8 mouse cellular contexts compared by ENCODE assay signal in genomic region chr3:108146671-108147070, GRCm38 (mm10). TPM values are rescaled to one million over a fixed set of nuclear protein-coding genes. Genes with fewer than 3 reads are reported as not detected.
DNase-seq lines count a peak whose midpoint lies in the region; ATAC-seq and TF ChIP-seq lines count a peak whose summit lies in the region.

No protein-coding gene starts in this region.

- no peak for TF ChIP-seq CTCF in left cerebral cortex, adult 2 months (IDR thresholded peaks at IDR 0.05)
- no peak for TF ChIP-seq CTCF in midbrain, postnatal 0 days (IDR thresholded peaks at IDR 0.05)

- H3K4me2 ChIP-seq in midbrain, postnatal 0 days (ENCODE audit: low read depth, low read length, poor library complexity, severe bottlenecking) = peak overlapping the region; percentile 65

- 59% methylated on average over 5 of the region's 5 CpGs for WGBS in embryonic facial prominence, embryonic 10.5 days
- WGBS in midbrain, postnatal 0 days = 63% methylated on average over 5 of the region's 5 CpGs

- peak overlapping the region; percentile 67; the same call in 1 of the 2 replicates for H3K4me3 ChIP-seq in left cerebral cortex, adult 2 months
- peak overlapping the region; percentile 78 for H3K4me3 ChIP-seq in embryonic facial prominence, embryonic 10.5 days
- H3K4me3 ChIP-seq in midbrain, postnatal 0 days (ENCODE audit: low read depth, low read length) = peak overlapping the region; percentile 99

- ATAC-seq in midbrain, postnatal 0 days (ENCODE audit: low FRiP score) = no peak
- no peak for ATAC-seq in CD4-positive, CD25-positive, alpha-beta regulatory T cell, adult 4 months

- intact Hi-C loops in left cerebral cortex, adult 2 months (cut with DNase I) = loop anchor here (5.0 kb wide), 4 partner anchors 59 to 454 kb away; partner anchors contain the start of genes Ampd2, Gstm1 and Gstm7
- intact Hi-C loops in left cerebral cortex, postnatal 10 days (cut with DNase I) = loop anchor here (5.0 to 10.0 kb wide), 3 partner anchors 74 to 279 kb away; partner anchors contain the start of gene Gstm7

- no peak for DNase-seq in left cerebral cortex, adult 2 months (ENCODE audit: extremely low spot score in 1 of 2, low spot score in 2 of 2)
- DNase-seq in left cerebral cortex, postnatal 10 days (ENCODE audit: extremely low spot score in 1 of 2, low spot score in 2 of 2) = no peak
- no peak for DNase-seq in embryonic facial prominence, embryonic 10.5 days (ENCODE audit: low spot score)
- peak; percentile 33 for DNase-seq in induced T-regulatory cell, adult 2 months (ENCODE audit: low read depth)
- DNase-seq in midbrain, postnatal 0 days (ENCODE audit: low spot score) = no peak
- no peak for DNase-seq in gastrocnemius, adult 8-10 months (ENCODE audit: low spot score in 2 of 2)
- no peak for DNase-seq in thymus, postnatal 14 days

- no peaks in the 10 kb centered on the region for H3K9me3 ChIP-seq in embryonic facial prominence, embryonic 10.5 days
- no peaks in the 10 kb centered on the region for H3K9me3 ChIP-seq in midbrain, postnatal 0 days (ENCODE audit: low read length)

- H3K4me1 ChIP-seq in embryonic facial prominence, embryonic 10.5 days = peaks cover 37% of the 10 kb centered on the region
- peaks cover 4% of the 10 kb centered on the region; the same call in 1 of the 2 replicates for H3K4me1 ChIP-seq in midbrain, postnatal 0 days (ENCODE audit: insufficient read depth, low read length)

- H3K9ac ChIP-seq in midbrain, postnatal 0 days (replicated peaks; ENCODE audit: low read length, poor library complexity, severe bottlenecking) = no peak overlapping the region

- H3K27me3 ChIP-seq in embryonic facial prominence, embryonic 10.5 days (replicated peaks; ENCODE audit: low read depth, poor library complexity, severe bottlenecking) = no peaks in the 10 kb centered on the region
- no peaks in the 10 kb centered on the region for H3K27me3 ChIP-seq in midbrain, postnatal 0 days (ENCODE audit: insufficient read depth, low read length)

- peaks cover 3% of the 10 kb centered on the region; the same call in 1 of the 2 replicates for H3K36me3 ChIP-seq in embryonic facial prominence, embryonic 10.5 days (replicated peaks)
- H3K36me3 ChIP-seq in midbrain, postnatal 0 days (ENCODE audit: insufficient read depth, low read length) = peaks cover 8% of the 10 kb centered on the region

- peak overlapping the region; percentile 97 for H3K27ac ChIP-seq in left cerebral cortex, adult 2 months
- peak overlapping the region; percentile 95 for H3K27ac ChIP-seq in embryonic facial prominence, embryonic 10.5 days (replicated peaks)
- no peak overlapping the region for H3K27ac ChIP-seq in midbrain, postnatal 0 days (ENCODE audit: low read depth, low read length)

RNA-seq across cellular contexts. Expression of gene Gnai3, which starts 0.7 kb away (rescaled TPM):
- total RNA-seq in left cerebral cortex, adult 2 months (2021) = 10 to 100 TPM; 26.9 to 28.6 TPM
- 10 to 100 TPM; 46.6 to 50.9 TPM for total RNA-seq in left cerebral cortex, postnatal 10 days (2021)
- polyA plus RNA-seq in embryonic facial prominence, embryonic 10.5 days (2016; fragmentation: Nextera tagmentation; extraction: Ambion mirVana) = 194 and 195 TPM in 2 replicates
- total RNA-seq in midbrain, postnatal 0 days (2014; rRNA removed) = 70.8 and 97.2 TPM in 2 replicates
- polyA plus RNA-seq in midbrain, postnatal 0 days (2015; fragmentation: Nextera tagmentation; extraction: Ambion mirVana) = 87.4 and 93.6 TPM in 2 replicates
- 10 to 100 TPM in 3 of 4 experiments, 1 to 10 TPM in 1; 7.7 to 11.5 (median 10.5) TPM for total RNA-seq in gastrocnemius, adult 8-10 months (2022)
- 10 to 100 TPM; 95.0 to 98.5 TPM for polyA plus RNA-seq in CD4-positive, CD25-positive, alpha-beta regulatory T cell, adult 4 months (2017; shearing (Covaris generic))

RNA-seq across cellular contexts. Expression of gene Gpr61, which starts 8.0 kb away (rescaled TPM):
- total RNA-seq in left cerebral cortex, adult 2 months (2021) = 10 to 100 TPM; 17.0 to 19.0 TPM
- 10 to 100 TPM; 20.4 to 21.3 TPM for total RNA-seq in left cerebral cortex, postnatal 10 days (2021)
- 0.30 and 0.36 TPM in 2 replicates for polyA plus RNA-seq in embryonic facial prominence, embryonic 10.5 days (2016; fragmentation: Nextera tagmentation; extraction: Ambion mirVana)
- total RNA-seq in midbrain, postnatal 0 days (2014; rRNA removed) = 12.2 and 12.8 TPM in 2 replicates
- 7.8 and 8.4 TPM in 2 replicates for polyA plus RNA-seq in midbrain, postnatal 0 days (2015; fragmentation: Nextera tagmentation; extraction: Ambion mirVana)
- total RNA-seq in gastrocnemius, adult 8-10 months (2022) = not detected
- polyA plus RNA-seq in CD4-positive, CD25-positive, alpha-beta regulatory T cell, adult 4 months (2017; shearing (Covaris generic)) = under 1 TPM in 1 of 2 experiments, not detected in 1; 0.15 TPM

RNA-seq across cellular contexts. Expression of gene Amigo1, which starts 39.5 kb away (rescaled TPM):
- total RNA-seq in left cerebral cortex, adult 2 months (2021) = 10 to 100 TPM; 80.2 to 82.8 TPM
- 10 to 100 TPM; 36.4 to 38.5 TPM for total RNA-seq in left cerebral cortex, postnatal 10 days (2021)
- polyA plus RNA-seq in embryonic facial prominence, embryonic 10.5 days (2016; fragmentation: Nextera tagmentation; extraction: Ambion mirVana) = 4.0 and 4.3 TPM in 2 replicates
- total RNA-seq in midbrain, postnatal 0 days (2014; rRNA removed) = 35.5 and 37.8 TPM in 2 replicates
- polyA plus RNA-seq in midbrain, postnatal 0 days (2015; fragmentation: Nextera tagmentation; extraction: Ambion mirVana) = 12.2 and 12.6 TPM in 2 replicates
- total RNA-seq in gastrocnemius, adult 8-10 months (2022) = 10 to 100 TPM; 30.3 to 36.5 (median 32.6) TPM
- under 1 TPM; 0.32 to 0.54 TPM for polyA plus RNA-seq in CD4-positive, CD25-positive, alpha-beta regulatory T cell, adult 4 months (2017; shearing (Covaris generic))

RNA-seq across cellular contexts. Expression of gene Gnat2, which starts 54.1 kb away (rescaled TPM):
- total RNA-seq in left cerebral cortex, adult 2 months (2021) = not detected
- not detected for total RNA-seq in left cerebral cortex, postnatal 10 days (2021)
- 0.90 and 1.3 TPM in 2 replicates for polyA plus RNA-seq in embryonic facial prominence, embryonic 10.5 days (2016; fragmentation: Nextera tagmentation; extraction: Ambion mirVana)
- total RNA-seq in midbrain, postnatal 0 days (2014; rRNA removed) = 0.28 TPM in 1 of 2 replicates, not detected in the other
- 0.26 and 0.28 TPM in 2 replicates for polyA plus RNA-seq in midbrain, postnatal 0 days (2015; fragmentation: Nextera tagmentation; extraction: Ambion mirVana)
- 1 to 10 TPM in 1 of 4 experiments, under 1 TPM in 3; 0.62 to 1.1 (median 0.82) TPM for total RNA-seq in gastrocnemius, adult 8-10 months (2022)
- polyA plus RNA-seq in CD4-positive, CD25-positive, alpha-beta regulatory T cell, adult 4 months (2017; shearing (Covaris generic)) = not detected

RNA-seq across cellular contexts. Expression of gene Cyb561d1, which starts 54.3 kb away (rescaled TPM):
- total RNA-seq in left cerebral cortex, adult 2 months (2021) = 10 to 100 TPM; 18.8 to 20.7 TPM
- total RNA-seq in left cerebral cortex, postnatal 10 days (2021) = 10 to 100 TPM; 11.0 to 12.7 TPM
- 3.1 and 3.4 TPM in 2 replicates for polyA plus RNA-seq in embryonic facial prominence, embryonic 10.5 days (2016; fragmentation: Nextera tagmentation; extraction: Ambion mirVana)
- total RNA-seq in midbrain, postnatal 0 days (2014; rRNA removed) = 3.7 and 4.9 TPM in 2 replicates
- polyA plus RNA-seq in midbrain, postnatal 0 days (2015; fragmentation: Nextera tagmentation; extraction: Ambion mirVana) = 3.5 and 4.0 TPM in 2 replicates
- 1 to 10 TPM; 3.0 to 3.8 (median 3.4) TPM for total RNA-seq in gastrocnemius, adult 8-10 months (2022)
- polyA plus RNA-seq in CD4-positive, CD25-positive, alpha-beta regulatory T cell, adult 4 months (2017; shearing (Covaris generic)) = 1 to 10 TPM; 7.7 to 8.8 TPM

Comparison
In these comparisons a context has a peak if more than half of its experiments do, and no peak if none do; other contexts are left out.
1. RNA of gene Gpr61, which starts 8.0 kb away (total RNA-seq): 20.4 to 21.3 TPM in left cerebral cortex, postnatal 10 days, 17.0 to 19.0 TPM in left cerebral cortex, adult 2 months and 12.2 to 12.8 TPM in midbrain, postnatal 0 days; not detected in gastrocnemius, adult 8-10 months; every median in the first group is over 10 times any median in the second.
2. Peak in every context shown above with its lines, with median percentiles within 50 percentile points of each other: H3K4me3 ChIP-seq.